Mouse (Mus musculus) heart, adult 11 months (tissue): ENCODE data around the gene Creb3l2.

ENCODE experiments used
- DNase-seq: peaks from one replicate; pipeline ENCODE4 v3.0.0; 2022

Gene Creb3l2

DNA sequence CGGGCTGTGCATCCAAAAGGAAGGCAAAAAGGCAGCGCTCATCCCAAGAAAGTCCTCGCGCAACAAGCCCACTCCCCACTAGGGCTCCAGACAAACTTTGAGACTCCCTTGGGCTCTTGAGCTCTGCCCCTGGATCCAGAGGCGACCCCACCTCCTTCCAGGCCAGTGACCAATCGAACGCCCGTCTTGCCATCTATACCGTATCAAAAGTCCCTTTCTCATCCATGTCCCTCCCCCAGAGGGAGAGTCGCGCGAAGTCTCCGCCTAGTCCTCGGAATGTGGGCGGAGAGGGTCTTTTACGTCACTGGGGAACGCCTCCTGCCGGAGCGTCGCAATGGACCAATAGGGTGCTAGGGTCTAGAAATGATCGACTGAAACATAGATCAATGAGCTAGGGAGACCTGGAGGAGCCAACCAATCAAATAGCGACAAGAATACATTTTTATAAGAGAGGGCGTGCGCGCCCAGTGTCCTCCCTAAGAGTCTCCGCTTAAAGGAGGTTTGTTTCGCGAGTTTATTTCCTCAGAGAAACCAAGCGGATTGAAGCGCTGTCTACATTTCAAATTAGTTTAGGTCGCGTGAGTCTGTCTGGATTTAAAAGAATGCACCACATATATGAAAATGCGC is at the start of gene Creb3l2:
Gene Creb3l2 (minus strand): TSS at position 106 of the 627 bp plus-strand sequence.
- DNase-seq, result peak; percentile 100

DNA sequence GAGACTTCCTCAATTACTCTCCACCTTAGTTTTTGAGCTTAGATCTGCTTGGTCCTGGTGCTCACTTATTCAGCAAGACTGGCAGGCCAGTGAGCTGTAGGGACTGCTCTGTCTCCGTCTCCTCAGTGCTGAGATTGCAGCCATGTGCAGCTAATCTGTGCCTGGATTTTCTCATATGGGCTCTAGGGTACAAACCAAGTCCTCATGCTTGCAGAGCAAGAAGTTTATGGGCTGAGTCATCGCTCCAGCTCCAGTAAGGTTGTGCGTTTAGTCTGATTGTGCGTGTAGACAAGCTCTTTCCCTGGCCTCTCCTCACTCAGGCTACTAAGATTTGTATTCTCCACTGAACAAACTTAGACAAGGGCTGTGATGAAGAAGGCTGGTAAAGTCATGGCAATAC is 44.6 kb upstream of the Creb3l2 start:
- DNase-seq, result peak; percentile 44

DNA sequence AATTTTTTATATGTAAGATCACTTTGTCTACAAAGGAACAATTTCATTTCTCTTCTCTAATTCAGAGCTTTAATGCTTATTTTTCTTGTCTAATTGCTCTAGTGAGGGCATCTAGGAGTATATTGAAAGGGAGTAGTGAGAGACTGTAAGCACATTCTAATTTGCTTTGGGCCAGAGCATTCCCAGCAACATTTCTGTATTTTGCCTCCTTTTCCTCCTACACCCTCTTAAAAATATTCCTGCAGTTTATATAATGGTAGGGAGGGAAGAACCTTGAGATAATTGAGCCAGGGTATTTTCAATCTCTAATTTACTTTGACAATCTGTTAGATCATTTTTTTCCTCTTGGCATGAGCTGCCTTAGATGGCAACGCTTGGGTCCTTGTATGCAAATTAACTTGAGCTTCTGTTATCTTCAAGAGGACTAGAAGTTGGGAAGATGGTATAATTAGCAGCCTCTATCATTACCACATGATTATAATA is 42.7 kb upstream of the Creb3l2 start:
- DNase-seq, result peak; percentile 9

DNA sequence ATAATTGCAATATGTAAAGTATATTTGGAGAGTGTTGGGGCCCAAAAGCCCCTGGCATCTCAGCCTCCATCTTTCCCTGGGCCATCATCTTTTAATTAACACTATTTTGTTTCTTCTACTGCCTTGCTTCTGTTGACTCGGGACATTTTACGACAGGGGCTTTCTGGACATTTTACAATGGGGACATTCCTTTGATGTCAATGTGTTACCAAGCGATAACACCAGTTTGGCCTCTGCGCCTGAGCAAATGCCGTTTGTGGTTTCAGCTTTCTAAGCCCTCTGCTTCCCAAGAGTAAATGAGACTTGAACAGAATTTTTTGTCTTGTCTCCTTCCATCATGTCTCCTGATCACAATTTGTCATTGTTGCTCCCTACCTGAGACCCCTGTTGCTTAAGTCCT is 41.3 kb upstream of the Creb3l2 start:
- DNase-seq, result peak; percentile 23

DNA sequence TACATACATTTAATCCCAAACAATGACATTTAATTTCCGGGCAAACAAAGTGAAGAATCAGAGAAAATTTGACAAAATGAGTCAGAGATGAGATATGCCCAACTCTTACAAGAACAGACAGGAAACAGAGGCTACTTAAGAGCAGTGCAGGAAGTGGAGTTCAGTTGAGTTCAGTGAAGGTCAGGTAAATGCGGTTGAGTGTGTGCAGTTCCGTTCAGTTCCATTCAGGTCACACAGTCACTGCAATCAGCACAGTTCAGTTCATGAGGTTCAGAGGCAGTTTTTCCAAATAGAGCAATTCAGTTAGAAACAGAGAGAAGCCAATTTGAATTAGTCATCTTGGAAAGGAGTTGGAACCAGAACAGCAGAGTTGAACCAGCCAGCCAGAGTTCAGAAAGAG is 39.2 kb upstream of the Creb3l2 start:
- peak; percentile 34 for DNase-seq

DNA sequence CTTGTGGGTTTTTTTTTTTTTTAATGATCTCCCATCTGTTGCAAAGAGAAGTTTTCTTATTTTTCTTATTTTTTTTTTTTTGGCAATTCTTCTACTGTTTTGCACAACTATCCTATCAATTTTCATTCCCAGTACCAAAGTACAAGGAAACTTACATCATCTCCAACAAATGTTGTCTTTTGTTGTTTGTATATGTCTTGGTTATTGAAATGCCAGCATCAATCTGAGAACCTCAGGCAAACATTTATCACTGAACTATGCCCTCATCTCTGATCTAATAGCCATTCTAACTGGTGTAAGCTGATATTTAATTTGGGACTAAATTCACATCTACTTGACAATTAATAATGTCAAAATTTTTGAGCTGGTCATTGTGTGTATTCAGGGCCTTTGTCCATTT is 38.1 kb upstream of the Creb3l2 start:
- DNase-seq, result no peak

DNA sequence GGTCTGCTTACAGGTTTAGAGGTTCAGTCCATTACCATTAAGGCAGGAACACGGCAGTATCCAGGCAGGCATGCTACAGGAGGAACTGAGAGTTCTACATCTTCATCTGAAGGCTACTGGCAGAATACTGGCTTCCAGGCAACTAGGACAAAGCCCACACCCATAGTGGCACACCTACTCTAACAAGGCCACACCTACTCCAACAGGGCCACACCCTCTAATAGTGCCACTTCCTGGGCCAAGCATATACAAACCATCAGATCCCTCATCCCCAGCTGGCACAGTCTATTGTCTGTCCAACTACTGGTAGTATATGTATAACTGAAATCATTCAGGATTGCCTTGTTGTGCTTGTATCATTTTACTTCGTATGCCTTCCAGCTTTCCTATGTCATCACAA is 36.5 kb upstream of the Creb3l2 start:
- DNase-seq, result peak; percentile 57

DNA sequence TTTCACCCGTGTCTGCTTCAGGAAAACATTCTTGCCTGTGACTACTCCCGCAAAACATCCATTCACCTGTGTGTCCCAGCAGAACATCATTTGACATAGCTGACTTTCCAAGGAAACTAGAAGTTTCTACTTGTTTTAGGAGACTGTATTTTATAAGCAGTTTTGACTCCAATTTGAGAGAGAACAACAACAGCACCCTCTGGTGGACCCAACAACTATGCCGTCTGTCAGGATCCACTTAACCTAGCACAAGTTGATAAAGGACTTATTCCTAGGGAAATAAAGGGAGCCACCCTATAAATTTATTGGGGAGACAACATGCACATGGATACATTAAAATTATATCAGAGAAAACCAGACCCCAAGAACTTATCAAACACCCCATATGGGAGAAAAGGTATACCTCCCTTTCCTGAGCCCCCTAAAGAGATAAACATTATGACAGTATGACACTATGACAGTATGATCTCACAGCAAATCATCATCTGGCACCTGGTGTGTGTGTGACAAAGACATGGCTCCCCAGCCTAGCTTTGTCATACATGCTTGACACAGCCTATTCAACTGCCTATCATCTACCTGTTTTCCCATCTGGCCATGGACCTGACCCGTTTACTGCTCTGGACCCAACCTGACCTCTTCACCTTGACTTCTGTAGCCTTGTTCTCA is 31.9 kb upstream of the Creb3l2 start:
- DNase-seq, result peak; percentile 37

DNA sequence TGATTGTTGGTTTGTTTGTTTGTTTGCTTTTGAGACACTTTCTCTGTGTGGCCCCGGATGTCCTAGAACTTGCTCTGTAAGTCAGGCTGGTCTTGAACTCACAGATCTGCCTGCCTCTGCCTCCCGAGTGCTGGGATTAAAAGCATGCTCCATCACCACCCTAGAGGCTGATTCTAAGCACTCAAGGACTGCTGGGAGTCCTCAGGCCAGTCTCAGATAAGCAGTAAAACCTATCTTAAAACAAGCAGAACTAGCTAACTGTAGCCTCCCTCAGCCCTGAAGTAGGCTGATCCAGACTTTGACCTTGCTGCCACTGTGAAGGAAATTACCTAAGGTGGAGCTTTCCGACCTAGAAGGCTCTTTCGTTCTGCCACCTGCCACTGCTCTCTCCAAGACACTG is 28.3 kb upstream of the Creb3l2 start:
- peak; percentile 52 for DNase-seq

DNA sequence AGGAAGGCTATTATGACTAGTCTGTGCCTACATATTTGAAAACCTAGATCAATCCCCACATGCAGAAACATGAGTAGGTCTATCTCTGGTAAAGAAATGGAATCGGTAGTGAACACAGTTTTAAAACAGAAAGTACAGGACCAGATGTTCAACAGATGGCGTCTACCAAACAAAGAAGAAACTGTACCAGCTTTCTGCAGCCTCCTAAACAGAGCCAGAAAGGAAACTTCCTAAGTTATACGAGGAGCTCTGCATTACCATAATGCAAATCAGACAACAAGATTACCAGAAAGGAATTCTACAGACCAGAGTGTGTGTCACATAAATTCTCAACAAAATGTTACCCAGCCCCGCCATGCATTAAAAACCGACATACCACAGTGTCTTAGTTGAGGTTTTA is 23.9 kb upstream of the Creb3l2 start:
- peak; percentile 4 for DNase-seq

DNA sequence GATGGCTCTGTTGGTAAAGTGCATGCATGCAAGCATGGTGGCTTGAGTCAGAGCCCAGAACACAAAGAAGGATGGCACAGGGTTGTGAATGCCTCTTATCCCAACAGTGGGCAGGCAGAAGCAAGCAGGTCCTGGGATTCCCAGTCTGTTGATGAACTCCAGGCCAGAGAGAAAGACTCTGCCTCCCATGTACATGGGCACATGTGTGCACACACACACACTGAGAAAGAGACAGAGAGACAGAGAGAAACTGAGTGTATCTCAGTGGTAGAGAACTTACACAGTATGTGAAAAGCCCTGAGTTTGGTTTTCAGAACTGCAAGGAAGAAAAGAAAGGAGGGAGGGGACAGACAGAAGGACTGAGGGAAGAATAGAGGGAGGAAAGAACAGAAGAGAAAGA is 23.4 kb upstream of the Creb3l2 start:
- peak; percentile 36 for DNase-seq

DNA sequence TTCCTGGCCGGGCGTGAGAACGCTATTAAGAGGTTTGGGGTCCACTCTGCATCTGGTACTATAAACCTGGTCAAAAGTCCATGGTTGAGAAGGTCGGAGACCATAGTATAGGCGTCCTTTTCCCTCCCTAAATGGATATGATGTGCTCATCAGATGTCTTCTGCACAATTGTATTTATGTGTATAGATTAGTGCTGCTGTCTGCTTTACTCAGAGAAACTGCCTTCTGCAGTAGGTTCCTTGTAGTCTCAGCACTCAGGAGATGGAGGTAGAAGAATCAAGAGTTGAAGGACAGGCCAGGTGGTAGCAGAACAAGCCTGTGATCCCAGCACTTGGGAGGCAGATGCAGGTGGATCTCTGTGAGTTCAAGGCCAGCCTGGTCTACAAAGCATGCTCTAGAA is 22.6 kb upstream of the Creb3l2 start:
- DNase-seq, result peak; percentile 78

DNA sequence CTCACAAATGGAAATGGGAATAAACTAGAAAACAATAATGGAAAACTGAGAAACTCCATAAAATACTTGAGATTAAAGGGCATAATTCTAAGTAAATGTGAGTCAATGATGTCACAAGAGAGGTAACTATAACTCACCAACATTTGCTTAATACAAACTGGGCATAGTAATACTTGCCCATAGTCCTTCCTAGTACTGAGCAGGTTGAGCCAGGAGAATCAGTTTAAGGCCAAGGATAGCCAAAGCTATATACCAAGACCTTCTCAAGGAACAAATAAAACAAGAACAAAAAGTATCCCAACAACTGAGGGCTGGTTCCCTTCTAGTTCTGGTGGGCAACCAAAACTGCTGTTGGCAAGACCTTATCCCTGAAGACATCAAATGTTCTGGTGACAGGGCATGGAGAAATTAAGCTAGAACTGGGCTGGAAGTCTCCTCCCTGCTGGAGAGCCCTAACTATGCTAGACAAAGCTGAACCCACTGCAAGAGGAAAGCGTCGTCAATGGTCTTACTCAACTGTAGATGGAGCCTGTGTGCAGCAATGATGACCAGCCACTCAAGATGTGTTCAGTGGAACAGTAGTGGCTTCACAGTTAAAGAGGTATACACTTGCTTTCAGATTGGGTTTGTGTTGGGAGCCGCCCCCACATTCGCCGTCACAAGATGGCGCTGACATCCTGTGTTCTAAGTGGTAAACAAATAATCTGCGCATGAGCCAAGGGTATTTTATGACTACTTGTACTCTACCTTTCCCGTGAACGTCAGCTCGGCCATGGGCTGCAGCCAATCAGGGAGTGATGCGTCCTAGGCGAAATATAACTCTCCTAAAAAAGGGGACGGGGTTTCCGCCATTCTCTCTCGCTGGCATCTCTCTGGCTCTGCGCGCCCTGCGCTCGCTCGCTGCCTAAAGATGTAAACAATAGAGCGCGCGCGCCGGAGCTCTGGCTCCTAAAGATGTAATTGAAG is 21.9 kb upstream of the Creb3l2 start:
- DNase-seq, result peak; percentile 98

DNA sequence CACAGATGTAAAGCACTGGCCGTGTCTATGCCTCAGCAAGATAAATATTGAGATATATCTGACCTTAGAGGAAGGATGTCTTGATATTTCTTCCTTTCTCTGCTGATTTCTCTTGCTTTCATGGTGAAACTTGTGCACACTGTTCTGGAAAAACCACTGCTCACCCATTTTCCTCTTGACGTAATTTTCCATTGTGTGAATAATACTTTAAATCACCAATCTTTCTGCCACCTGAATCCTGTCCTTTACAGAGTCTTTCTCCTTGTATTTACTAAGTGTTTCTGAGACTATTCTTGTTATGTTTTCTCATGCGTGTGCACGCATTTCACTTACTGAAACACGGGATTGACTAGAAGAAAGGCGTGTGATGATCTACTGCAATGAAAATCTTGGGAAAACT is 18.7 kb upstream of the Creb3l2 start:
- DNase-seq, result no peak

DNA sequence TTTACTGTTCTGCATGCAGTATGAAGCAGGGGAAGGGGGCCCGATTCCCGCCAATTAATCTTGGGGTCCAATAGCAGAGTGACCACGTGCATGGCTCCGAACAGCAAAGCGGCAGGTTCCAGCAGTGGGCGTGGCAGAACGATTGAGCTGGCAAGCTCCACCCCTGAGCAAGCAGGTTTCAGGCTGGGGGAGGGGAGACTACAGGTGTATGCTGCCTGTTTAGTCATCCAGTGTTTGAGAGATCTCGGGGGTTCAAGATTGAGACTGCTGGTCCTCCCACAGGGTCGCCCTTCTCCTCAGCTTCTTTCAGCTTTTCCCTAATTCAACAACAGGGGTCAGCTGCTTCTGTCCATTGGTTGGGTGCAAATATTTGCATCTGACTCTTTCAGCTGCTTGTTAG is 17.7 kb upstream of the Creb3l2 start:
- peak; percentile 79 for DNase-seq

DNA sequence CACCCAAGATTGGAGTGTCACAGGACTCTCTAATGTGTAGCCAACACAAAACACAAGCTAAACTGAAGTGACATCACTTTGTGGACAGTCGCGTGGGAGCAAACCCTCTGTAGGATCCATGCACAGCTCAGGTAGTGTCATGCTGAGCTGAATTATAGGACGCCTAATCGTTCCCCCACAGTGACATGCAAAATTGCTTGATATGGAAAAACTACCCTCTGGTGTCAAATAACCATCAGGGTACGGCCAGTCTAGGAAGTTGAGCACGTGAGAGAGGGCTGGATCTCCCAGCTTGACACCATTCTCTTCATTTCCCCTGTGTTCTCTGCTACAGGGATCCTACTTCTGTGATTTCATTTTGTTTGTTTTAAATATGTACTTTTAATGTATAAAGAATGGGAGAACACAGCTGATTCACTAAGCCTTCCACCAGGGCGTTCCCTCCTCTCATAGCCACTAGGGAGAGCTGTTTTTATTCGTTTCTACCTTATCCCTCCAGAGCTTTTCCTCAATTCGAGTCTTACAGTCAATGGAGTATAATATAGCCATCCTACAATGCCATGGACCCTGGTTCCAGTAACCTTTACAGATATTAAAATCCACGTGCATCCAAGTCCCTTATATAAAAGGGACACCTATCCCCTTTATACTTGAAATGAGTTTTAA is 16.2 kb upstream of the Creb3l2 start:
- DNase-seq, result no peak

DNA sequence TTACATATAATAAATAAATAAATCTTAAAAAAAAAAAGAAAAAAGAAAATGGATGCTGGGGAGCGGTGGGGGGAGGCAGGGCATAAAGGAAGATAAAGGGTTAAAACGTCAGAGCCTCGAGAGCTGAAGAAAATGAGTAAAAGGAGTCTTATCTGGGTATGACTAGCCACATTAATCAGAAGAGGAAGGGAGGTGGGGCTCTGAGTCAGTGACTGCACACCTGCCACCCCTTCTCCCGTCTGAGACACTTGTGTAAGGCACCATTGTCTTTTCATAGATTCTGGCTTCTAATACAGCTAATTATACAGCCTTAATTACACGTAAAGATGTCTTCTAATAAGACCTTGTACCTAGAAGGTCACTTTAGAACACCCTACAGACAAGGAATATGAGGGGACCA is 13.6 kb upstream of the Creb3l2 start:
- DNase-seq, result no peak

DNA sequence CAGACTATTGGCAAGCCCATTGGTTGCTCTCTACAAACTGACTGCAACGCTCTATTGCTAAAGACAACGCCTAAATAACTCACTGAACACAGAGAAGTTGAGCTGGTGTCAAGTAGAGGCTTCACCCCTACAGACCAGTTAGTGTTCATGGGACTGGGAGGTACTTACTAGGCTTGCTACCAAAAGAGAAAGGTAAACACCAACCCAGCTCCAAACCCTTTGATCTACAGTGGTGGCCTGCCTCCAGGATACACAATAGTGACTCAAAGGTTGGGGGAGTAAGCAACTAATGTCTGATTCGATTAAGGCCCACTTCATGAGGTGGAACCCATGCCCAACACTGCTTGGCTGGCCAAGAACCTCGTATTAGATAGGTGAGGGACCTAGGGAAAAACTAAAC is 11.1 kb upstream of the Creb3l2 start:
- no peak for DNase-seq

DNA sequence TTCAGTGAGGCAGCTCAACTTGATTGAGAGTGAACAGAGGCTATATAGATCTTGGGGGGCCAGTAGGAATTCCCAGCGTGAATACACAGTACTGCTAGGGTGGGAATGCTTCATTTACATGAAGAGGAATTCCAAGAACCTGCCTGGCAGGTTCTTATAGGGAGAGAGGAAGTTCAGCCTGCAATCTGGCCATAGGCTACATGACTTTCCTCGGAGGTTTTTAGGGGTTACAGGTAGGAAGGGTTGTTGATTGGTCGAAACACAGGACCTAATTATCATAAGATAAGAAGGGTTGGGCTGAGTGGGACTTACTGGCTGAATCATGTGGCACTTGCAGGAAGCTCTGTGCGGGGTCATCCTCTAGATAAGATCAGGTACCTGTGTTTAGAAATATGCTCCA is 9.7 kb upstream of the Creb3l2 start:
- peak; percentile 42 for DNase-seq

DNA sequence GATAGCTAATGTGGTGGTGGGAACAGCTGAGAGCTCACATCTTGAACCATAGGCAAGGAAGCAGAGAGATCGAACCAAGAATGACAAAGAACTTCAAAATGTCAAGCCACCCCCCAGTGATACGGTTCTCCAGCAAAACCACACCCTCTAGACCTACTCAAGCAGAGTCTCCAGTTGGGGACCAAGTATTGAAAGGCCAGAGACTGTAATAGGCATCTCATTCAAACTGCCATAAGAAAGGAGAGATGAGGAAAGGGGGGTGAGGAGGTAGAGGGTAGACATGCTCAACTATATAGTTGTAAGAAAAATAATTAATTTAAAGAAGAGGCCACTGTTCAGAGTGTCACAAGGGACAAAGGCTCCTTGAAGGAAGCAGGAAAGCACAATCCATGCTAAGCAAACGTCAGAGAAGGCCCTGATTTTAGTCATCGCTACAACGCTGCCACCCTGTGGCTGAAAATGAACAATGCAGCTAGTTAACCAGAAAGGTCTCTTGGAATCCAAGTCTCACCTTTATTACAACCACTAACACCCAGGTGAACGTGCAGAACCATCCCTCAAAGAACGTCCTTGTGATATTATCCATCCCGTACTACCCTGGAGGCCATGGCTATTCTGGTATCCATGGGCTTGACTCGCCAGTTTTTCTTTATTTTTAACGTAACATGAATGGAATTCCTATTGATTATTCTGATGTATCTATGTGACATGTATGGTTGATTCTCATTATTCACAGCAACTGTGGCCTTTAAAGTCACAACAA is 5.9 kb upstream of the Creb3l2 start:
- peak; percentile 90 for DNase-seq

DNA sequence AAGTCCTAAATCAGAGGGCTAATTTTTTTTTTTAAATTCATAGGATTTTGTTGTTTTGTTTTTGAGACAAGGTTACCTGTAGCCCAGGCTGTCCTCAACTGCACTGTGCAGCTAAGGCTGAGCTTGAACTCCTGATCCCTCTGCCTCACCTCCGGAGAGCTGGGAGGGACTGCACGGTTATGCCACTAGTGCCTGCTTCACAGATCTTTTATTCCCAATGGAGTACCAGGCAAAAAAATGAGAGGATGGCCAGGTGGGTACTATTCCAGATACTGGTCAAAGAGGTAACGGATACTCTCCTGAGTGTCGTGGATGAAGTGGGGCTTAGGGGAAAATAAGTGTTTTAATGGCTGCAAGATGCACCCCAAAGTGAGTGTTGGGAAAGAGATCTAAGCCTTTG is 835 bp upstream of the Creb3l2 start:
- peak; percentile 93 for DNase-seq
